Comparison of ENCODE assay signal across 12 mouse cellular contexts in the genomic region with DNA sequence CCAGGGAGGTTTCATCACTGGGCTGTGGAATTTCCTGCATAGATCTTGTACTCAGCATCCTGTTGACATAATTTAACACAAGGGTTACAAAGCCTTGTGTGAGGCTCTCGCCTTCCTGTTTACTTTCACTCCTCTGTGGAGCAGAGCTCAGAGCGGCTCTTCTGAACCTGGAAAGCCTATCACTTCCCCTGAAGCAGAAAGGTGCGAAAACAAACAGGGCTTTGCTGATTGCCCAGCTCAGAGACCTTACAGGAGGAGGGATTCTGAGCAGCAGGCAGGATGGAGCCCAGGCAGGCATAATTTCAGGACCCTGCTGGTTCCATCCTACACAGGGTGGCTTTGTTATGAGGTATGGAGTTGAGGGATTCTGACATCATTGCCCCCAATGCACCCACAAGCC.
DNase-seq lines count a peak whose midpoint lies in the region; ATAC-seq and TF ChIP-seq lines count a peak whose summit lies in the region.
"Had no signal": no experiment of that assay in that cellular context is flagged by ENCODE, and none has a peak within 500 bp of the region (broad histone marks: within the 10 kb centered on the region; RNA-seq: fewer than 3 reads in every experiment).

No protein-coding gene starts in this region.

- no peak for TF ChIP-seq POLR2A in brain, embryonic 14.5 days (IDR thresholded peaks at IDR 0.05; ENCODE audit: borderline replicate concordance, extremely low read depth, insufficient read depth, insufficient read length, poor library complexity, severe bottlenecking)

- no peaks in the 10 kb centered on the region for H3K27me3 ChIP-seq in heart, embryonic 15.5 days
- H3K27me3 ChIP-seq in forebrain, embryonic 16.5 days (replicated peaks; ENCODE audit: control insufficient read depth, insufficient read depth, low read length): no peaks in the 10 kb centered on the region
- no peaks in the 10 kb centered on the region for H3K27me3 ChIP-seq in liver, embryonic 12.5 days (replicated peaks)
- H3K27me3 ChIP-seq in liver, embryonic 11.5 days (replicated peaks; ENCODE audit: control insufficient read depth, insufficient read depth, low read length): no peaks in the 10 kb centered on the region
- H3K27me3 ChIP-seq: liver, embryonic 13.5 days had no signal

- no peak overlapping the region for H3K9ac ChIP-seq in heart, embryonic 15.5 days
- no peak overlapping the region for H3K9ac ChIP-seq in forebrain, embryonic 16.5 days (replicated peaks; ENCODE audit: low read depth, low read length)
- H3K9ac ChIP-seq in liver, embryonic 12.5 days: no peak overlapping the region
- no peak overlapping the region for H3K9ac ChIP-seq in liver, embryonic 11.5 days (ENCODE audit: low read depth, low read length)
- H3K9ac ChIP-seq: liver, embryonic 13.5 days had no signal

- peaks cover 8% of the 10 kb centered on the region; the same call in 1 of the 2 replicates for H3K4me1 ChIP-seq in heart, embryonic 15.5 days (replicated peaks)
- peaks cover 19% of the 10 kb centered on the region for H3K4me1 ChIP-seq in forebrain, embryonic 16.5 days (replicated peaks; ENCODE audit: control insufficient read depth, insufficient read depth, low read length)
- no peaks in the 10 kb centered on the region for H3K4me1 ChIP-seq in liver, embryonic 12.5 days
- H3K4me1 ChIP-seq in liver, embryonic 11.5 days (replicated peaks; ENCODE audit: control insufficient read depth, insufficient read depth, low read length): no peaks in the 10 kb centered on the region
- H3K4me1 ChIP-seq: liver, embryonic 13.5 days had no signal

- no peaks in the 10 kb centered on the region for H3K9me3 ChIP-seq in heart, embryonic 15.5 days (replicated peaks)
- no peaks in the 10 kb centered on the region for H3K9me3 ChIP-seq in forebrain, embryonic 16.5 days (ENCODE audit: control insufficient read depth, low read length)
- no peaks in the 10 kb centered on the region for H3K9me3 ChIP-seq in liver, embryonic 12.5 days (replicated peaks)
- H3K9me3 ChIP-seq in liver, embryonic 11.5 days (ENCODE audit: control insufficient read depth, low read length): no peaks in the 10 kb centered on the region
- H3K9me3 ChIP-seq: heart, embryonic 10.5 days; liver, embryonic 13.5 days had no signal

- no peak overlapping the region for H3K27ac ChIP-seq in heart, embryonic 15.5 days
- H3K27ac ChIP-seq in forebrain, embryonic 16.5 days (ENCODE audit: low read length): no peak overlapping the region
- no peak overlapping the region for H3K27ac ChIP-seq in liver, embryonic 12.5 days
- H3K27ac ChIP-seq in liver, embryonic 11.5 days (ENCODE audit: low read depth, low read length): no peak overlapping the region
- H3K27ac ChIP-seq: heart, embryonic 10.5 days; layer of hippocampus, adult 2 months; liver, embryonic 13.5 days had no signal

- no peak for DNase-seq in heart, postnatal 36 days
- DNase-seq in brain, embryonic 14.5 days (ENCODE audit: low read depth): peak; percentile 62
- DNase-seq in mesoderm, embryonic 11.5 days (ENCODE audit: low read depth, low spot score): peak; percentile 39
- DNase-seq in liver, embryonic 11.5 days (ENCODE audit: low spot score): no peak
- no peak for DNase-seq in adrenal gland, postnatal 10 days
- DNase-seq: liver, embryonic 13.5 days had no signal

- intact Hi-C loops in heart, postnatal 36 days (cut with DNase I): loop anchor here (10.0 kb wide), 1 partner anchor 1789 kb away; no protein-coding TSS in a partner anchor

- ATAC-seq in heart, embryonic 15.5 days (replicated peaks; ENCODE audit: insufficient number of reproducible peaks, insufficient read depth, low FRiP score, low read depth): no peak
- peak; percentile 26; the same call in 1 of the 2 replicates for ATAC-seq in forebrain, embryonic 16.5 days
- ATAC-seq in liver, embryonic 12.5 days: no peak
- ATAC-seq in liver, embryonic 11.5 days (replicated peaks; ENCODE audit: low FRiP score): no peak
- ATAC-seq: CD4-positive, CD25-positive, alpha-beta regulatory T cell, adult 4 months had no signal

- no peak for TF ChIP-seq CTCF in brain, embryonic 14.5 days (IDR thresholded peaks at IDR 0.05; ENCODE audit: borderline replicate concordance, extremely low read depth, insufficient read depth, insufficient read length)

- H3K4me2 ChIP-seq in heart, embryonic 15.5 days: 0 out of 2 replicates have a peak overlapping the region, but pooled peaks have one; percentile 7
- no peak overlapping the region for H3K4me2 ChIP-seq in forebrain, embryonic 16.5 days (ENCODE audit: low read length)
- no peak overlapping the region for H3K4me2 ChIP-seq in liver, embryonic 12.5 days
- H3K4me2 ChIP-seq in liver, embryonic 11.5 days: no peak overlapping the region
- H3K4me2 ChIP-seq: liver, embryonic 13.5 days had no signal

- 21% methylated on average over 3 of the region's 3 CpGs for WGBS in heart, embryonic 15.5 days
- WGBS in forebrain, embryonic 16.5 days: 38% methylated on average over 3 of the region's 3 CpGs
- 34% methylated on average over 3 of the region's 3 CpGs for WGBS in liver, embryonic 12.5 days (ENCODE audit: insufficient replicate concordance)
- WGBS in liver, embryonic 11.5 days: 35% methylated on average over 3 of the region's 3 CpGs

- H3K4me3 ChIP-seq in heart, embryonic 15.5 days: no peak overlapping the region
- H3K4me3 ChIP-seq in forebrain, embryonic 16.5 days (replicated peaks; ENCODE audit: low read length): no peak overlapping the region
- no peak overlapping the region for H3K4me3 ChIP-seq in liver, embryonic 12.5 days
- no peak overlapping the region for H3K4me3 ChIP-seq in liver, embryonic 11.5 days (ENCODE audit: low read depth, low read length)
- H3K4me3 ChIP-seq: heart, embryonic 10.5 days; layer of hippocampus, adult 2 months; liver, embryonic 13.5 days had no signal

- no peaks in the 10 kb centered on the region for H3K36me3 ChIP-seq in heart, embryonic 15.5 days
- H3K36me3 ChIP-seq in forebrain, embryonic 16.5 days (ENCODE audit: control insufficient read depth, insufficient read depth): no peaks in the 10 kb centered on the region
- no peaks in the 10 kb centered on the region for H3K36me3 ChIP-seq in liver, embryonic 12.5 days
- no peaks in the 10 kb centered on the region for H3K36me3 ChIP-seq in liver, embryonic 11.5 days (ENCODE audit: control insufficient read depth, insufficient read depth, low read length)
- H3K36me3 ChIP-seq: heart, embryonic 10.5 days; liver, embryonic 13.5 days had no signal

Comparison
In these comparisons a context has a peak if more than half of its experiments do, and no peak if none do; other contexts are left out.
1. DNase-seq: peak in brain, embryonic 14.5 days (single experiment) and mesoderm, embryonic 11.5 days (single experiment); none in heart, postnatal 36 days (0 of 2), liver, embryonic 11.5 days (single experiment) and adrenal gland, postnatal 10 days (single experiment).